Mouse (Mus musculus): Measurements from ENCODE around the gene Amz1. TPM values are rescaled to one million over a fixed set of nuclear protein-coding genes. Genes with fewer than 3 reads are reported as not detected.

The Amz1 gene
- polyA plus RNA-seq, 1 experiment, result 13.7 TPM

GRCm38 (mm10) chr5:140732195-140732594 lies 8.3 kb downstream of the Amz1 start:
- Histone ChIP-seq H3K27ac (ENCODE audit: control insufficient read depth, insufficient read depth, low read length) (no peak overlapping the region), H3K4me1 (replicated peaks; ENCODE audit: control insufficient read depth, insufficient read depth, low read length) (peaks cover 20% of the 10 kb centered on the region)
- DNase-seq, result peak; percentile 46

GRCm38 (mm10) chr5:140733336-140733735 lies 9.4 kb downstream of the Amz1 start:
- WGBS, result 23% methylated on average over 3 of the region's 3 CpGs
- no peaks in the 10 kb centered on the region for H3K36me3 ChIP-seq (ENCODE audit: control insufficient read depth, insufficient read depth, low read length)
- TF ChIP-seq POLR2A (IDR thresholded peaks at IDR 0.05; ENCODE audit: control insufficient read depth, extremely low read depth, insufficient read depth, low read length, poor library complexity), result no peak
- TF ChIP-seq CTCF (IDR thresholded peaks at IDR 0.05; ENCODE audit: borderline replicate concordance, control insufficient read depth, extremely low read depth, insufficient read depth, low read length, poor library complexity), result no peak
- peaks cover 28% of the 10 kb centered on the region for H3K4me1 ChIP-seq (replicated peaks; ENCODE audit: control insufficient read depth, insufficient read depth, low read length)
- no peak overlapping the region for H3K27ac ChIP-seq (ENCODE audit: control insufficient read depth, insufficient read depth, low read length)
- no peak for DNase-seq
- no peak overlapping the region for H3K4me3 ChIP-seq (ENCODE audit: control insufficient read depth, insufficient read depth, low read length)
- H3K27me3 ChIP-seq (ENCODE audit: control insufficient read depth, insufficient read depth, low read length), result no peaks in the 10 kb centered on the region

More at GRCm38 (mm10) chr5:140732195-140732594, 8.3 kb downstream of the Amz1 start:
- Histone ChIP-seq H3K36me3 (ENCODE audit: control insufficient read depth, insufficient read depth, low read length) (no peaks in the 10 kb centered on the region), H3K27me3 (ENCODE audit: control insufficient read depth, insufficient read depth, low read length) (no peaks in the 10 kb centered on the region), H3K4me3 (ENCODE audit: control insufficient read depth, insufficient read depth, low read length) (no peak overlapping the region)
- TF ChIP-seq CTCF (IDR thresholded peaks at IDR 0.05; ENCODE audit: borderline replicate concordance, control insufficient read depth, extremely low read depth, insufficient read depth, low read length, poor library complexity) (peak; percentile 77; the same call in 1 of the 2 replicates), POLR2A (IDR thresholded peaks at IDR 0.05; ENCODE audit: control insufficient read depth, extremely low read depth, insufficient read depth, low read length, poor library complexity) (no peak)
- 78% methylated on average over 4 of the region's 4 CpGs for WGBS

- peaks cover 28% of the 10 kb centered on the region for H3K4me1 ChIP-seq (replicated peaks; ENCODE audit: control insufficient read depth, insufficient read depth, low read length)
- peak; percentile 16 for DNase-seq
Measured at GRCm38 (mm10) chr5:140735297-140735696, 11.4 kb downstream of the Amz1 start.

GRCm38 (mm10) chr5:140736166-140736565 lies 12.2 kb downstream of the Amz1 start:
- no peaks in the 10 kb centered on the region for H3K36me3 ChIP-seq (ENCODE audit: control insufficient read depth, insufficient read depth, low read length)
- no peak overlapping the region for H3K27ac ChIP-seq (ENCODE audit: control insufficient read depth, insufficient read depth, low read length)
- WGBS, result 5% methylated on average over 13 of the region's 13 CpGs
- H3K4me3 ChIP-seq (ENCODE audit: control insufficient read depth, insufficient read depth, low read length), result peak overlapping the region; percentile 28
- TF ChIP-seq CTCF (IDR thresholded peaks at IDR 0.05; ENCODE audit: borderline replicate concordance, control insufficient read depth, extremely low read depth, insufficient read depth, low read length, poor library complexity) (no peak), POLR2A (IDR thresholded peaks at IDR 0.05; ENCODE audit: control insufficient read depth, extremely low read depth, insufficient read depth, low read length, poor library complexity) (no peak)
- peaks cover 28% of the 10 kb centered on the region for H3K4me1 ChIP-seq (replicated peaks; ENCODE audit: control insufficient read depth, insufficient read depth, low read length)
- H3K27me3 ChIP-seq (ENCODE audit: control insufficient read depth, insufficient read depth, low read length), result no peaks in the 10 kb centered on the region
- peak; percentile 29 for DNase-seq

More at GRCm38 (mm10) chr5:140735297-140735696, 11.4 kb downstream of the Amz1 start:
- WGBS, result 2% methylated on average over 22 of the region's 22 CpGs
- Histone ChIP-seq H3K27me3 (ENCODE audit: control insufficient read depth, insufficient read depth, low read length) (no peaks in the 10 kb centered on the region), H3K27ac (ENCODE audit: control insufficient read depth, insufficient read depth, low read length) (no peak overlapping the region), H3K4me3 (ENCODE audit: control insufficient read depth, insufficient read depth, low read length) (peak overlapping the region; percentile 28), H3K36me3 (ENCODE audit: control insufficient read depth, insufficient read depth, low read length) (no peaks in the 10 kb centered on the region)
- TF ChIP-seq POLR2A (IDR thresholded peaks at IDR 0.05; ENCODE audit: control insufficient read depth, extremely low read depth, insufficient read depth, low read length, poor library complexity), result no peak
- TF ChIP-seq CTCF (IDR thresholded peaks at IDR 0.05; ENCODE audit: borderline replicate concordance, control insufficient read depth, extremely low read depth, insufficient read depth, low read length, poor library complexity), result no peak

GRCm38 (mm10) chr5:140739813-140740212 lies 15.9 kb downstream of the Amz1 start:
- WGBS, result 54% methylated on average over 12 of the region's 12 CpGs
- no peak overlapping the region for H3K4me3 ChIP-seq (ENCODE audit: control insufficient read depth, insufficient read depth, low read length)
- TF ChIP-seq POLR2A (IDR thresholded peaks at IDR 0.05; ENCODE audit: control insufficient read depth, extremely low read depth, insufficient read depth, low read length, poor library complexity) (no peak), CTCF (IDR thresholded peaks at IDR 0.05; ENCODE audit: borderline replicate concordance, control insufficient read depth, extremely low read depth, insufficient read depth, low read length, poor library complexity) (no peak)

GRCm38 (mm10) chr5:140741040-140741439 lies 17.1 kb downstream of the Amz1 start:
- H3K4me1 ChIP-seq (replicated peaks; ENCODE audit: control insufficient read depth, insufficient read depth, low read length), result peaks cover 17% of the 10 kb centered on the region
- no peak overlapping the region for H3K27ac ChIP-seq (ENCODE audit: control insufficient read depth, insufficient read depth, low read length)
- TF ChIP-seq CTCF (IDR thresholded peaks at IDR 0.05; ENCODE audit: borderline replicate concordance, control insufficient read depth, extremely low read depth, insufficient read depth, low read length, poor library complexity) (no peak), POLR2A (IDR thresholded peaks at IDR 0.05; ENCODE audit: control insufficient read depth, extremely low read depth, insufficient read depth, low read length, poor library complexity) (no peak)
- no peaks in the 10 kb centered on the region for H3K27me3 ChIP-seq (ENCODE audit: control insufficient read depth, insufficient read depth, low read length)
- WGBS, result 91% methylated on average over 11 of the region's 11 CpGs
- H3K4me3 ChIP-seq (ENCODE audit: control insufficient read depth, insufficient read depth, low read length), result no peak overlapping the region
- DNase-seq, result no peak
- no peaks in the 10 kb centered on the region for H3K36me3 ChIP-seq (ENCODE audit: control insufficient read depth, insufficient read depth, low read length)

More at GRCm38 (mm10) chr5:140739813-140740212, 15.9 kb downstream of the Amz1 start:
- H3K36me3 ChIP-seq (ENCODE audit: control insufficient read depth, insufficient read depth, low read length), result no peaks in the 10 kb centered on the region
- no peaks in the 10 kb centered on the region for H3K27me3 ChIP-seq (ENCODE audit: control insufficient read depth, insufficient read depth, low read length)
- H3K27ac ChIP-seq (ENCODE audit: control insufficient read depth, insufficient read depth, low read length), result no peak overlapping the region
- H3K4me1 ChIP-seq (replicated peaks; ENCODE audit: control insufficient read depth, insufficient read depth, low read length), result peaks cover 25% of the 10 kb centered on the region
- DNase-seq, result no peak

- no peak for DNase-seq
- TF ChIP-seq POLR2A (IDR thresholded peaks at IDR 0.05; ENCODE audit: control insufficient read depth, extremely low read depth, insufficient read depth, low read length, poor library complexity) (no peak), CTCF (IDR thresholded peaks at IDR 0.05; ENCODE audit: borderline replicate concordance, control insufficient read depth, extremely low read depth, insufficient read depth, low read length, poor library complexity) (no peak)
Measured at GRCm38 (mm10) chr5:140741877-140742276, 17.9 kb downstream of the Amz1 start.

More at GRCm38 (mm10) chr5:140741877-140742276, 17.9 kb downstream of the Amz1 start:
- Histone ChIP-seq H3K4me1 (replicated peaks; ENCODE audit: control insufficient read depth, insufficient read depth, low read length) (peaks cover 11% of the 10 kb centered on the region), H3K27me3 (ENCODE audit: control insufficient read depth, insufficient read depth, low read length) (no peaks in the 10 kb centered on the region), H3K36me3 (ENCODE audit: control insufficient read depth, insufficient read depth, low read length) (no peaks in the 10 kb centered on the region), H3K4me3 (ENCODE audit: control insufficient read depth, insufficient read depth, low read length) (no peak overlapping the region), H3K27ac (ENCODE audit: control insufficient read depth, insufficient read depth, low read length) (no peak overlapping the region)
